Mouse (Mus musculus) ES-E14 (cell line): ENCODE measurements around the gene Bicra. TPM values are rescaled to one million over a fixed set of nuclear protein-coding genes. Genes with fewer than 3 reads are reported as not detected.

ENCODE experiments used
- DNase-seq: peaks from one replicate; pipeline ENCODE4 v3.0.0-alpha.2; 2013; ENCODE audit warnings: low read depth, low spot score
- H3K27ac ChIP-seq: 2 replicates; pipeline ENCODE4 v1.5.1; 2012; ENCODE audit warnings: low read depth, mild to moderate bottlenecking, low read length, moderate library complexity, mixed read lengths; ENCODE audit not compliant: poor library complexity, insufficient read depth, severe bottlenecking
- H3K36me3 ChIP-seq: 2 replicates; pipeline ENCODE4 v1.6.1; 2012; ENCODE audit warnings: mild to moderate bottlenecking, low read length, moderate library complexity, mixed read lengths; ENCODE audit not compliant: control insufficient read depth, poor library complexity, insufficient read depth, severe bottlenecking
- H3K4me1 ChIP-seq, 2 experiments: fragments of 150-350 bp in 1 of 2; sonication (generic) in 1 of 2; 2 replicates each; pipeline ENCODE4 v1.6.1; 2012; ENCODE audit warnings: low read length in 2 of 2, mild to moderate bottlenecking in 1 of 2, mixed read lengths in 1 of 2; ENCODE audit not compliant: control insufficient read depth in 2 of 2, insufficient read depth in 2 of 2, poor library complexity in 1 of 2
- H3K4me3 ChIP-seq, 2 experiments: fragments of 150-350 bp in 1 of 2; sonication (generic) in 1 of 2; 2 replicates each; pipeline ENCODE4 v1.5.1; 2012; ENCODE audit warnings: low read length in 2 of 2, low read depth in 1 of 2, mild to moderate bottlenecking in 1 of 2, mixed read lengths in 1 of 2; ENCODE audit not compliant: insufficient read depth in 1 of 2, poor library complexity in 1 of 2, severe bottlenecking in 1 of 2
- H3K9ac ChIP-seq: 2 replicates; pipeline ENCODE4 v1.6.1; 2012; ENCODE audit warnings: low read depth, mild to moderate bottlenecking, low read length, mixed read lengths; ENCODE audit not compliant: poor library complexity, insufficient read depth, severe bottlenecking
- H3K9me3 ChIP-seq: fragments of 150-350 bp; sonication (generic); 2 replicates; pipeline ENCODE4 v1.6.1; 2012; ENCODE audit warnings: low read depth, mild to moderate bottlenecking, low read length; ENCODE audit not compliant: control insufficient read depth, insufficient read depth
- CHD2 ChIP-seq: IDR thresholded peaks from 2 replicates; pipeline ENCODE4 v1.6.1; 2014; ENCODE audit warnings: mild to moderate bottlenecking, low read depth, low read length, inconsistent platforms
- HCFC1 ChIP-seq: IDR thresholded peaks from 2 replicates; pipeline ENCODE4 v1.6.1; 2012; ENCODE audit warnings: low read length, inconsistent platforms, borderline replicate concordance; ENCODE audit not compliant: insufficient read depth
- MAFK ChIP-seq: IDR thresholded peaks from 2 replicates; pipeline ENCODE4 v1.6.1; 2014; ENCODE audit warnings: mild to moderate bottlenecking, low read depth, low read length, inconsistent platforms; ENCODE audit not compliant: insufficient read depth
- ZC3H11A ChIP-seq: IDR thresholded peaks from 2 replicates; pipeline ENCODE4 v1.6.1; 2012; ENCODE audit warnings: low read depth, mild to moderate bottlenecking, inconsistent platforms, low read length, borderline replicate concordance
- ZNF384 ChIP-seq: IDR thresholded peaks from 2 replicates; pipeline ENCODE4 v1.6.1; 2012; ENCODE audit warnings: low read depth, low read length, inconsistent platforms
- in situ Hi-C, 2 experiments: fragments of 600-800 bp; cut with MboI; formaldehyde crosslinking; loops; one replicate each; pipeline ENCODE4 v1.15.1; 2025; ENCODE audit warnings: low sequenced_read_pairs in 2 of 2, inconsistent platforms in 1 of 2; ENCODE audit not compliant: unreplicated experiment in 2 of 2
- total RNA-seq: library from RNA; depleted of rRNA; stranded (reverse); fragments of 300-350 nt; gene quantifications from 2 replicates; pipeline ENCODE4 v1.2.3, GENCODE M21; 2012

Bicra gene
- total RNA-seq, 1 experiment = 3.6 TPM

DNA sequence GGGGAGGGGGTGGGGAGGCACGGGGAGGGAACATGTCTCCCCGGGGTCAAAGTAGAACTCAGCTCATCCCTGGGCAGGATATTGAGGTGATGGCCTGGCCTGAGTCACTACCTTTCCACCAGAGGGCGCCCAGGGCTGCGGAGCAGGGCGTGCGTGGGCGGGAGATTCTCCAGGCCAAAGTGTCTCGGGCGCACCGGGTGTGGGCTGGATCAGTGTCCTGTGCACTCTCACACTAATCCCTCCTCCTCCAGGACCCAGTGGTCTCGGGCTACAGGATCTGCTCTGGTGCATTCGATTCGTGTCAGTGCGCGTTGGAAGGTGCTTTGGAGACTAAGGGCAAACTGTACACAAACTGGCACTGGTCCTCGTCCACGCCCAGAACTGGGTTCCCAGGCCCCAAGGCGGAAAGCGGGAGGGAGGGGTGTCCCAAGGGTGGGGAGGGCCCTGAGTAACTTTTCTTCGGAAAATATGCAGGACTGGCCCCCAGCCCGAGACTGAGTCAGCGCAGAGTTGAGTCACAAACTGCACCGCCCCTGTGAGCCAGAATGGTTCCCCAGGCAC is 99.3 kb downstream of the Bicra start:
- H3K4me1 ChIP-seq = peaks cover 2 to 18% of the 10 kb centered on the region in 2 experiments; a peak in 3 of 4 replicates
- no peaks in the 10 kb centered on the region for H3K9me3 ChIP-seq
- peak overlapping the region; percentile 45; the same call in 1 of the 2 replicates for H3K9ac ChIP-seq
- peak overlapping the region; percentile 41 to 63 for H3K4me3 ChIP-seq
- H3K36me3 ChIP-seq = peaks cover 10% of the 10 kb centered on the region
- in situ Hi-C loops = no loop called here
- peak; percentile 86 for DNase-seq
- TF ChIP-seq ZC3H11A = peak; percentile 16; the same call in 1 of the 2 replicates
- TF ChIP-seq MAFK = no peak
- TF ChIP-seq HCFC1 = peak; percentile 32; the same call in 1 of the 2 replicates
- TF ChIP-seq ZNF384 = no peak
- H3K27ac ChIP-seq = no peak overlapping the region

- Histone ChIP-seq H3K4me1 (peaks cover 2 to 18% of the 10 kb centered on the region in 2 experiments; a peak in 3 of 4 replicates), H3K36me3 (peaks cover 17% of the 10 kb centered on the region), H3K9ac (peak overlapping the region; percentile 34; the same call in 1 of the 2 replicates), H3K4me3 (peak overlapping the region; percentile 16 to 39; a peak in 3 of 4 replicates), H3K27ac (peak overlapping the region; percentile 19; the same call in 1 of the 2 replicates), H3K9me3 (no peaks in the 10 kb centered on the region)
- TF ChIP-seq ZC3H11A (no peak), HCFC1 (no peak), MAFK (no peak), ZNF384 (no peak), CHD2 (no peak)
- DNase-seq = no peak
- in situ Hi-C loops = no loop called here
These were observed 100.0 kb downstream of the Bicra start for GRCm38 (mm10) chr7:15947653-15948260.

- Histone ChIP-seq H3K9ac (peak within 1 kb of the TSS; percentile 100), H3K4me3 (peak within 1 kb of the TSS; percentile 97 to 98), H3K27ac (peak within 1 kb of the TSS; percentile 99), H3K9me3 (no peaks in the 10 kb centered on the region), H3K36me3 (peaks cover 36% of the 10 kb centered on the region), H3K4me1 (peaks cover 2 to 16% of the 10 kb centered on the region in 2 experiments; a peak in 3 of 4 replicates)
- TF ChIP-seq ZC3H11A (no peak), HCFC1 (peak; percentile 72; the same call in 1 of the 2 replicates)
- peak; percentile 93 for DNase-seq
- in situ Hi-C loops = no loop called here
These were observed 101.8 kb downstream of the Bicra start, which contains the start of gene Nop53 for GRCm38 (mm10) chr7:15945721-15946536. Nop53 (minus strand) TSS chr7:15946074.

- no peak for TF ChIP-seq HCFC1
These were observed 102.5 kb downstream of the Bicra start for GRCm38 (mm10) chr7:15945211-15945610.

More at GRCm38 (mm10) chr7:15945211-15945610, 102.5 kb downstream of the Bicra start:
- DNase-seq = no peak
- H3K27ac ChIP-seq = 0 out of 2 replicates have a peak overlapping the region, but pooled peaks have one; percentile 14
- H3K4me1 ChIP-seq = peaks cover 2 to 12% of the 10 kb centered on the region in 2 experiments; a peak in 2 of 4 replicates
- H3K9ac ChIP-seq = peak overlapping the region; percentile 100
- in situ Hi-C loops = no loop called here
- peaks cover 42% of the 10 kb centered on the region for H3K36me3 ChIP-seq
- H3K4me3 ChIP-seq = peak overlapping the region; percentile 97 to 98
- H3K9me3 ChIP-seq = no peaks in the 10 kb centered on the region
